Mouse (Mus musculus) intestine, postnatal 0 days (tissue): ENCODE measurements around the gene Lrrfip1. TPM values are rescaled to one million over a fixed set of nuclear protein-coding genes. Genes with fewer than 3 reads are reported as not detected.
A peak's percentile ranks its signal among the peaks of the same experiment; 100 is the strongest.

Experiments used
- ATAC-seq: fragments of 200-750 bp; cut with Nextera tagmentation; 2 replicates; pipeline ENCODE4 v1.8.0; 2017; ENCODE audit warnings: mild to moderate bottlenecking, moderate TSS enrichment, moderate library complexity
- H3K27ac ChIP-seq: fragments of 300-500 bp; sonication (generic); 2 replicates; pipeline ENCODE4 v1.5.1; 2014; ENCODE audit warnings: mild to moderate bottlenecking, low read depth, low read length, moderate library complexity
- H3K27me3 ChIP-seq: fragments of 300-500 bp; sonication (generic); replicated peaks from 2 replicates; pipeline ENCODE4 v1.6.1; 2014; ENCODE audit warnings: low read length, mixed read lengths; ENCODE audit not compliant: control insufficient read depth, insufficient read depth
- H3K36me3 ChIP-seq: fragments of 300-500 bp; sonication (generic); 2 replicates; pipeline ENCODE4 v1.6.1; 2014; ENCODE audit warnings: mild to moderate bottlenecking, moderate library complexity; ENCODE audit not compliant: control insufficient read depth, insufficient read depth
- H3K4me1 ChIP-seq: fragments of 300-500 bp; sonication (generic); replicated peaks from 2 replicates; pipeline ENCODE4 v1.6.1; 2014; ENCODE audit warnings: antibody characterized with exemption, low read length, mixed read lengths; ENCODE audit not compliant: control insufficient read depth, insufficient read depth
- H3K4me2 ChIP-seq: fragments of 300-500 bp; sonication (generic); replicated peaks from 2 replicates; pipeline ENCODE4 v1.6.1; 2014; ENCODE audit warnings: low read depth, mild to moderate bottlenecking, moderate library complexity
- H3K4me3 ChIP-seq: fragments of 300-500 bp; sonication (generic); 2 replicates; pipeline ENCODE4 v1.5.1; 2014; ENCODE audit warnings: low read depth, low read length
- H3K9ac ChIP-seq: fragments of 300-500 bp; sonication (generic); 2 replicates; pipeline ENCODE4 v1.6.1; 2014; ENCODE audit warnings: mild to moderate bottlenecking, low read depth, low read length
- H3K9me3 ChIP-seq: fragments of 300-500 bp; sonication (generic); 2 replicates; pipeline ENCODE4 v1.6.1; 2016; ENCODE audit warnings: mixed run types; ENCODE audit not compliant: control insufficient read depth
- CTCF ChIP-seq: sonication (generic); IDR thresholded peaks from 2 replicates; pipeline ENCODE4 v1.5.1; 2016; ENCODE audit warnings: low read depth, mild to moderate bottlenecking, control low read depth, antibody characterized with exemption, moderate library complexity
- WGBS: fragments of 180-500 bp; shearing (Covaris S2); extraction: QIAGEN DNeasy Blood & Tissue Kit; methylation state at CpG from one replicate; pipeline ENCODE4 v1.1.7; 2014; 5-methylcytosine and 5-hydroxymethylcytosine counted together
- polyA plus RNA-seq: library from polyadenylated mRNA; unstranded; fragments of >200 nt; fragmentation: Nextera tagmentation; extraction: Ambion mirVana; gene quantifications from 2 replicates; pipeline ENCODE4 v1.2.1, GENCODE M21; 2015

Gene Lrrfip1
- polyA plus RNA-seq, 1 experiment from 2014 or later, result 79.2 TPM

GRCm38 (mm10) chr1:91044648-91045047, 46.1 kb downstream of the Lrrfip1 start:
- no peak for TF ChIP-seq CTCF
- H3K4me1 ChIP-seq, result peaks cover 13% of the 10 kb centered on the region; the same call in 1 of the 2 replicates
- ATAC-seq, result no peak
- no peaks in the 10 kb centered on the region for H3K9me3 ChIP-seq
- H3K4me2 ChIP-seq, result no peak overlapping the region
- H3K4me3 ChIP-seq, result no peak overlapping the region
- WGBS, result 59% methylated on average over 3 of the region's 3 CpGs
- H3K27me3 ChIP-seq, result no peaks in the 10 kb centered on the region
- no peak overlapping the region for H3K9ac ChIP-seq
- no peak overlapping the region for H3K27ac ChIP-seq
- H3K36me3 ChIP-seq, result no peaks in the 10 kb centered on the region

DNA sequence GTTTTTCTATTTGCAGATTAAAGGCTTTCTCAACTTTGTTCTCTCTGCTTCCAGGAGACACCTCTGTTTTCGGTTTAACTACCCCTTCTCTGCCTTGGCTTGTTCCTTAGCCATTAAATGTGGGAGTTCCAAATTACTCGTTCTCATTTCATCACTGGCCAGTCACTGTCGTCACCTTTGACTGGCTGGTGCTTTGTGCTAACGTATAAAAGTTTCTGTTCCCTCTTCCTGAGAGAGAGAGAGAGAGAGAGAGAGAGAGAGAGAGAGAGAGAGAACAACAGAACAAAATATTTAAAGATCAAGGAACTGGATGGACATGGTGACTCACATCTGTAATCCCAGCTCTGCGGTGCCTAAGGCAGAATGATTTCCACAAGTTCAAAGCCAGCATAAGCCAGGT, 47.7 kb downstream of the Lrrfip1 start:
- Histone ChIP-seq H3K4me2 (no peak overlapping the region), H3K27me3 (no peaks in the 10 kb centered on the region), H3K36me3 (no peaks in the 10 kb centered on the region), H3K9ac (no peak overlapping the region), H3K9me3 (no peaks in the 10 kb centered on the region), H3K4me3 (no peak overlapping the region), H3K27ac (no peak overlapping the region), H3K4me1 (peaks cover 14% of the 10 kb centered on the region; the same call in 1 of the 2 replicates)
- 75% methylated on average over 5 of the region's 5 CpGs for WGBS
- TF ChIP-seq CTCF, result no peak
- ATAC-seq, result no peak

GRCm38 (mm10) chr1:91049296-91049695, 50.8 kb downstream of the Lrrfip1 start:
- no peak for ATAC-seq
- no peak overlapping the region for H3K9ac ChIP-seq
- no peak overlapping the region for H3K27ac ChIP-seq
- H3K36me3 ChIP-seq, result no peaks in the 10 kb centered on the region
- no peaks in the 10 kb centered on the region for H3K27me3 ChIP-seq
- WGBS, result 58% methylated on average over 6 of the region's 6 CpGs
- H3K4me1 ChIP-seq, result peaks cover 7% of the 10 kb centered on the region
- H3K4me2 ChIP-seq, result no peak overlapping the region
- no peaks in the 10 kb centered on the region for H3K9me3 ChIP-seq
- no peak for TF ChIP-seq CTCF
- H3K4me3 ChIP-seq, result no peak overlapping the region

- Histone ChIP-seq H3K9me3 (no peaks in the 10 kb centered on the region), H3K36me3 (no peaks in the 10 kb centered on the region), H3K27ac (no peak overlapping the region), H3K4me3 (no peak overlapping the region), H3K4me2 (peak overlapping the region; percentile 83), H3K4me1 (peaks cover 13% of the 10 kb centered on the region), H3K9ac (0 out of 2 replicates have a peak overlapping the region, but pooled peaks have one; percentile 13), H3K27me3 (no peaks in the 10 kb centered on the region)
- TF ChIP-seq CTCF, result peak; percentile 60
- WGBS, result 46% methylated on average over 8 of the region's 8 CpGs
- no peak for ATAC-seq
These were observed 53.0 kb downstream of the Lrrfip1 start for GRCm38 (mm10) chr1:91051461-91052094.

- Histone ChIP-seq H3K9ac (peak overlapping the region; percentile 75), H3K4me3 (peak overlapping the region; percentile 62), H3K27ac (peak overlapping the region; percentile 93), H3K9me3 (no peaks in the 10 kb centered on the region), H3K36me3 (no peaks in the 10 kb centered on the region), H3K27me3 (no peaks in the 10 kb centered on the region), H3K4me2 (peak overlapping the region; percentile 83), H3K4me1 (peaks cover 19% of the 10 kb centered on the region)
- 0% methylated on average over 28 of the region's 28 CpGs for WGBS
- ATAC-seq, result peak; percentile 88
- TF ChIP-seq CTCF, result no peak
These were observed 54.2 kb downstream of the Lrrfip1 start for GRCm38 (mm10) chr1:91052747-91053181.

DNA sequence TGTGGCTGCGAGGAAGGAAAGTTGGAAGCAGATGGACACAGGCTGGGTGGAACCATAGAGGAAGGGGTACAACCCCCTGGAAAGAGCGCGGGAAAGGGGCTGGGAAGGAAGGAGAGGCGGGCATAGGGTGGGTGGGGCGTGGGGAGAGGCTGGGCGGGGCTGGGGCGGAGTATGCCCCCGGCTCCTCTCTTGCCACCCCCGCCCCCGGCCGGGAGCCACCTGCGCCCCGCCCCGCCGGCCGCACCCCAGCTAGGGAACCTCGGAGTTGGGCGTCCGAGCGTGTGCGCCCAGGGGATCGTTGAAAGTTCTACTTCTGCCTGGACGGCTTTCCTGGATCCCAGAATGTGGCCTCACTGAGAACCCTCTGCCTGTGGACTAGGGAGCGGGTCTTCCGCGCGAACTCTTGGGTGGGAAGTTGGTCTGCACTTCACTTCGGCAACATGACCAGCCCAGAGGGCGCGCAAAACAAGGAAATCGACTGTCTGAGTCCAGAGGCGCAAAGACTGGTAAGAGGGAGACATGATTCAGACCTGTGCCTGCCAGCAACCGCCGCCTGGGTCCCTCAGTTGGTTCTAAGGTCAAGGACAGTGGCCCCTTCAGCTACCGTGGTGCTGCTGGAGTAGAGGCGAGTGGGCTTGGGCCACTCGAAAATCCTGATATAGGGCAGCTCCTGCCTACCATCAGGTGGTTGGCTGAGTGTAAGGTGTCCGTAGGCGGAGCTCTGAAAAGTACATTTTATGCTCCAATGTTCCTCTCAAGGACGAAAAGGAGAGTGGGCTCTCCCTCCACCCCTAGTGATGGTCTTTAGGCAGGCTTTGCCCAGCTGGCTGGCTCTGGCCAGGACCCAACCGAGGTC, 54.9 kb downstream of the Lrrfip1 start:
- Histone ChIP-seq H3K9ac (peak overlapping the region; percentile 75), H3K4me2 (peak overlapping the region; percentile 83), H3K4me3 (peak overlapping the region; percentile 62), H3K27me3 (no peaks in the 10 kb centered on the region), H3K27ac (peak overlapping the region; percentile 93), H3K4me1 (peaks cover 22% of the 10 kb centered on the region), H3K9me3 (no peaks in the 10 kb centered on the region), H3K36me3 (no peaks in the 10 kb centered on the region)
- ATAC-seq, result peak; percentile 88
- no peak; the same call in 1 of the 2 replicates for TF ChIP-seq CTCF
- WGBS, result 2% methylated on average over 31 of the region's 41 CpGs
